Mouse (Mus musculus): ENCODE measurements around the gene Rpl10a.

Gene Rpl10a

DNA sequence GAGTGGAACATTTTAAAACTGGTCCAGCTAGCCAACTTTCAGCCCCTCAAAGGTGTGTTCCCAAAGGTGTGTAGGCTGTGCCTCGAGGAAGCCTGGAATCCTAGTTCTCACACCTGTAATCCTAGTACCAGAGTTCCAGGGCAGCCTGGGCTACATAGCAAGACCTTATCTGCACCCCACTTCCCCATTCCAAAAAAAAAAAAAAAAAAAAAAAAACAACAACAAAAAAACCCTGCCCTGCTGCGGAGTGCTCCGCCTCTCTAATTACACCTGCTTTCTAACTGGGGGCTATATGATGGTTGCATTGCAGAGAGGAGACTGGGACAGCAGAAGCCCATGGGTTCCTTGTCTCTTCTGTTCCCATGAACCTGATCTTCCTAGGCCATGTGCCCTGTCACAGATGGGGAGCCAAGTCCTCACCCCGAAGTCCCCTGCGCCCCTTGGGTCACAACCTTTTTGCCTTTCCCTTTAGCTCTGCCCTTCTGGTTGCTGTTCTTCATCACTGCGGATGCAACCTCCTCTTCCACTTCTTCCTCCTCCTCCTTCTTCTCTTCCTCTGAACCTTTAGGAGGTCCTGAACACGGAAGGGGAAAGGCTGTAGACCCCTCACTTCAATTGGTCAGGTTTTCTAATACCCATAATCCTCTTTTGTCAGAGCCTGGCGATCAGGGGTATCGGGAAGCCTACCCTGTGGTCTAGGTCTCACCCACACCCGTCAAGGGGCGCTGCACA is 33.8 kb downstream of the Rpl10a start:
- DNase-seq: no peak

DNA sequence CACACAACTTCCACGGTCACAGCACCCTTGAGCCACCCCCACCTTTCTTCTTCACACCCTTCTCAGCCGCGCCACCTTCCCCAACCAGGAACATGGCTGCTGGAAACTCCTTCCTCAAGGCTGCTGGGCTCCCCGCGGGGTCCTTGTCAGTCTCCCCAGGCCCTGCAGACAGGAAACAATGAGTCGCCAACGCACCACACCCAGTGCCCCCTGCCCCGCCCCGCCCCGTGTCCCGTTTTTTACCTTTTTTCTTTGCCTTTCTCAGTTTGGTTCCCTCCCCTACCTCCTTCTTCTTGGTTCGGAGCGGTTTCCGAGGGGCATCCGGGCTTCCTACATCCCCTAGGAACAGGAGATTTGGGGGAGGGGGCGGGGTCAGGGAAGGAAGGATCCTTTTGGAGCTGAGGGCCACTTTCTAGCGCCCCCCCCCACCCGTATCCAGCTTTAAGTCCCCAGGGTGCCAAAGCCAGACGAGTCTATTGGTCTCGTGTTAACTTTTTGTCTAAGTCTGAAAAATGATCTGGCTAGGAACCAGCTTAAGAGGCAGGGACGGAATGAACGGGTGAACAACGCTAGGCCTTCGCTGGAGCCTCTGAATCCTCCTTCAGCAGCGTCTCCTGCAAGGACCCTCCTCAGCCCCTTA is 34.5 kb downstream of the Rpl10a start:
- DNase-seq: no peak

DNA sequence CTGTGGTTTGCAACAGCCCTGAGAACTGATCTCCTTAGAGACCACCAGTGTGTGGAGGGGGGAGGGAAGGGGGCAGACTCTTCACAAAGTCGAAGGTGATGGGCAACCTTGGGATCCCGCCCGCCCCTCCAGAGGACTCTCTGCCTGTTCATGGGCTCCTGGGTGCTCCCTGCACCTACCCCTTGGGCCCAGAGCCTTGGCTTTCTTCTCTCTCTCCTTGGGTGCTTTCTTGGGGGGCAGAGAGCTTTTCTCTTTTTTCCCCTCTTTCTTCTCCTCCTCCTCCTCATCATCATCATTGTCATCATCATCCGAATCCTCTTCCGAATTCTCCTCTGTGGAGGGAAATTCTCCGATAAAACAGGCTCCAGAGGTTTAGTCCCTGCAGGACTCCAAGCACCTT is 35.2 kb downstream of the Rpl10a start:
- DNase-seq: no peak

DNA sequence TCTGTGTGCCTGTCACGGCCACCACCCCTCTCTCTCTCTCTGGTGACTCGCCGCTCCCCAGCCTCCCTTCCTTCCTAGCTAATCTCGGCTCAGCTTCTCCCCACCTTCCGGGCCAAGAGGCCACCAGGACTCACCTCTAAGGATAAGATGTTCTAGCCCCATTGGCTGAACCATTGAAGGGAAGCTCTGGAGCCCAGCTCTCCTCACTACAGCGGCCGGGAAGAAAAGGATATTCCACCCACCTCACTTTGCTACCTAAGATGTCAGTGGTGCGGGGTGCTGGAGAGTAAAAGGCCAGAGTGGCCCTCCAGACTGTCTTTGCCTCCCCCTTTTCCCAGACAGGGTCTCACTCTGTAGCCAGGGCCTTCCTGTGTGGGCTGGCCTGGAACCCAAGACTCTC is 36.9 kb downstream of the Rpl10a start, which contains the start of gene Tulp1:
Tulp1 (minus strand) TSS at position 101 of the 400 bp plus-strand sequence.
- DNase-seq: no peak

DNA sequence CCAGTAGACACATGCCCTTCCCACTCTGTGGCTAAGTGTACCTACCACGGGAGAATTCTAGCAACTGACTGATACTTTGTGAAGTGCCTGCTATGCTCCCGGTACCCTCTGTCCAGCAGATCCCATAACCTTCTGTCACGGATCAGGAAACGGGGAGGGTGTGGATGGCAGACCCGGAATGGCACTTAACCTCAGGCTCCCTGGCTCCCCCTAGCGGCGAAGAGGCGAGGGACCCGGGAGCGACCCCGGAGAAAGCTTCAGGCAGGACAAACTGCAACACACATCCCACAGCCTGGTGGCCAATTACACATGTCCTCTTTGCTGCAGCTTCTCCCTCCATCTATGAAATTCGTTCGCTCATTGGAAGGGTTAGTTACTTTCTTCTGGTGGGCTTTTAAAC is 40.2 kb downstream of the Rpl10a start:
- peak; percentile 68 for DNase-seq

DNA sequence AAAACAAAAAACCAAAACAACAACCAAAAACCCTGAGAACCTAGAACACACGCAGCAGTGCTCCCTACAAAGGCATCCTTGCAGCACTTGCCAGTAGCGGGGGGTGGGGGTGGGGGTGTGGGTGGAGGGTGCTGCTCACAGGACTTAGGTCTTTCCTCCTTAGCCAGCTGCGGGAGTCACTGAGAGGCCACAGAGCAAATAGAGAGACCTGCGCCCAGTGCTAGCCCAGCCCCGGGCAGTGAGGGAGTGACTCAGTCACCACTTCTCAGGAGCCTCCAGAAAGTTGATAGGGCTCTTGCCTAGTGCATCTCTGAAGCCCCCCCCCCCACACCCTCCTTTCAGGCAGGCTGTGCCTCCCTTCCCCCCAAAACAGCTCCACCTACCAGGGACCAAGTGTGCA is 40.8 kb downstream of the Rpl10a start:
- DNase-seq: no peak

DNA sequence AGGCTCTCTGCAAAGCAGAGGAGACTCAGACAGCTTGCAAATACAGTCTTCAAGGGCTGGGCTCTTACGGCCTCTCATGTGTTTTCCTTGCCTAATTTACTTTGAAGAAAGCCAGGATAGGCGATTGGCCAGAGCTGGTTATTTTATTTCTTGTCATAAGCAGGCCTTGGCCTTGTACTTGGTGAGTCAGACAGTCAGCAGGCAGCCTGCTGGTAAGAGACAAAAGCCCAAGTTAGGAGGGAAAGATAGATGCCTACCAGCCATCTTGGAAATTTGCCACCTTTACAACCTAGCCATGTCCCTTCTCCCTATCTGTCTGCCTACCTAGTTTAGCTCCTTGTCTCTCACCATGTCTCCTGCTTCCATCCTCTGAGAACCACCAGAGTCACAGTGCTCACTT is 43.0 kb downstream of the Rpl10a start:
- no peak for DNase-seq

DNA sequence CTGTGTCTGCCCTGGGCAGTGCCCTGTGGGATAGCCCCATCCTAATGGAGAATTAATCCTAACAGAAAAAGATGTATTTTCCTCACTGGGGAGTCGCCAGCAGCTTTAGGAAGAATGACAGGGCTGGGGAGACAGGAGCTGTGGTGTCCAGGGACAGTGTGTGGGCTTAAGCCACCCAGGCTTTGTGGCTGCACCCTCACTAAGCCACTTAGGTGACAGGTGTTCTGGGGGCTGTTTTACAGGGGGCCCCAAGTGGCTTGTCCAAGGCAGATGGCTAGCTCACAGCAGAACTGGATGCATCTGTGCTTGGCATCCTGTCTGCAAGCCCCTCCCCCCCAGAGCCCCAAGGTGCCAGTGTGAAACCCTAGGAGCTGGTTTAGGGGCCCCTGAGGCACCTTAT is 43.7 kb downstream of the Rpl10a start:
- no peak for DNase-seq

DNA sequence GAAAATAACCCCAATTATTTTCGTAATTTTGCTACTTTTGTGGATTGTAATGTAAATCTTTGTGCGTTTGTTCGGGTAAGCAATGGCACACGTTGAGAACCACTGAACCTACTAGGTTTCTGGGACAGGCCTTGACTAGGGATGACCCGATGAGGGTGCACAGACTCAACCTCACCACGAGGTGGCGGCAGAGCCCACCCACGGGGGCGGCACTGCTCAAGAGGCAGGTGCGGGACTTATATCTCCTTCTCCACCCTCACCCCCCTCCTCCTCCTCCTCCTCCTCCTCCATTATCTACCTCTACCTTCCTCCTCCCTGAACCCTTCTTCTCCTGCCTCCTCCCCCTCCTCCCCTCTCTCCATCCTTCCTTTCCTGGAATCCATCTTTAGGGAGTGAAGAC is 45.5 kb downstream of the Rpl10a start:
- DNase-seq: no peak

DNA sequence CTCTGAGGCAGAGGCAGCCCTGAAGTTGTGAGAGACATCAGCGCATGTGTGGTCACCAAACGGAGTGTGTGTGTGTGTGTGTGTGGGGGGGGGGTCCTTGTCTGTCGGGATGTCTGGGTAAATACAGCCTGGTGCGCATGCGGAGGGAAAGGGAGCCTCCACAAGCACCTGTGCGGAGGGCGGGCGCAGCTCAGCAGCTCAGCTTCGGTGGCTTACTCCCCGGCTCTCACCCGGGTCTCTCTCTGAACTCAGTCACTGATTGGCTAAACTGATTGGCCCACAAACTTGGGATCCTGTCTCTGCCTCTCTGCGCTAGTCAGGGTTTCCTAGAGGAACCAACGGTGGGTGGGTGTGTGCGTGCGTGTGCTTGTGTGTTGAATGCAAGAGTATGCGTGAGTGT is 46.2 kb downstream of the Rpl10a start:
- DNase-seq: no peak

DNA sequence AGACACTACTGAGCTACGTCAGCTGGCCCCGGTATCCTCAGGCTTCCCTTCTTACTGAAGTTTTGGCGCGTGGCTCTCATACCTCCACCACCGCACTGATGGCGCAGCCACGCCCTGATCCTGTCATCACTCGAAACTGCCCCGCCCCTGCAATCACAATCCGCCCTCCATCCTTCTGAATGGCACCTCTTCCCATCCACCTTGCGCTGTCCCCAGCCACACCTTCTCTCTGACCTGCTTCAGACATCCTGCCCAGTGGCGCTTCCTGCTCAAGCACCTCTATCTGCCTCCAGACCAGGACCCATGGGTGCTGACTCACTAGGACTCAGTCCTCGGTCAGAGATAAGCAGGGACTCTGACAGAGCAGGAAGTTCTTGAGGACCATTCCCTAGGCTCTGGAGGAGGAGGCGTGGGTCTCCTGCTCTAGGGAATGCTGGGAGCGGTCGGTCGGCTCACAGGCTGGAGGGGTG is 47.4 kb downstream of the Rpl10a start:
- no peak for DNase-seq

DNA sequence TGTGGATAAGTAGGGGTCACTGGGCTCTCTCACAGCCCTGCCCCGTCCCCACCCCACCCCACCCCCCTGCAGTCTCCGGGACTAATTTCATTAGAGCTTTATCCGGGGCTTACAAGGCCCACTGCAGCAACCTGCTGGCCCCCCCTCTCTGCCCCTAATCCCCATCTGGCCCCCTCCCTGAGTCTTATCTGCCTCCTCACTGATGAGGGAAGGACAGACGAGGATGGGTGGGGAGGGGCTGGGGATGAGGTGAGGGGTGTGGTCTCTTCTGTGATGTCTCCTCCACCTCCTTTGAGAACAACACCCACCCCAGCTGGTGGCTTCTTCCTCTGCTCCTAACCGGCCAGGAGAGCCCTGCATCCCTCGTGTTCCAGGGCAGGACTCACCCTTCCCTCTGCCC is 52.0 kb downstream of the Rpl10a start:
- no peak for DNase-seq

Measured in right cerebral cortex, postnatal 14 days (tissue).